Mouse (Mus musculus): Measurements from ENCODE around the gene Rps26. TPM values are rescaled to one million over a fixed set of nuclear protein-coding genes. Genes with fewer than 3 reads are reported as not detected.
A peak's percentile ranks its signal among the peaks of the same experiment; 100 is the strongest.
"Not testable (repeated sequence)": the region's sequence is repeated elsewhere in the genome, so short reads cannot be mapped to it uniquely, and the experiment has no call there.

Rps26 gene
- polyA plus RNA-seq, 1 experiment from 2014 or later = 605 TPM

GRCm38 (mm10) chr10:128615798-128616448 lies 10.6 kb downstream of the Rps26 start:
- not testable (repeated sequence) for H3K4me3 ChIP-seq (ENCODE audit: control insufficient read depth in 1 of 2, insufficient read depth in 1 of 2, low read depth in 1 of 2, low read length in 2 of 2); H3K9ac ChIP-seq (ENCODE audit: low read length); H3K27ac ChIP-seq (replicated peaks in 1 of 2; ENCODE audit: control insufficient read depth in 1 of 2, insufficient read depth in 1 of 2, low read depth in 2 of 2, low read length in 2 of 2); H3K9me3 ChIP-seq (ENCODE audit: control insufficient read depth, low read length); H3K36me3 ChIP-seq (ENCODE audit: control insufficient read depth, insufficient read depth, low read length); H3K4me1 ChIP-seq (ENCODE audit: control insufficient read depth in 2 of 2, insufficient read depth in 2 of 2, low read length in 2 of 2); H3K4me2 ChIP-seq (ENCODE audit: low read length); ATAC-seq (ENCODE audit: insufficient number of reproducible peaks, insufficient read depth, low FRiP score, low read depth); H3K27me3 ChIP-seq (ENCODE audit: control insufficient read depth, insufficient read depth, low read length)
- 88% methylated on average over 6 of the region's 7 CpGs for WGBS

- Histone ChIP-seq H3K9me3 (ENCODE audit: control insufficient read depth, low read length) (no peaks in the 10 kb centered on the region), H3K4me2 (ENCODE audit: low read length) (no peak overlapping the region), H3K27me3 (ENCODE audit: control insufficient read depth, insufficient read depth, low read length) (no peaks in the 10 kb centered on the region), H3K27ac (replicated peaks in 1 of 2; ENCODE audit: control insufficient read depth in 1 of 2, insufficient read depth in 1 of 2, low read depth in 2 of 2, low read length in 2 of 2) (no peak overlapping the region), H3K4me1 (ENCODE audit: control insufficient read depth in 2 of 2, insufficient read depth in 2 of 2, low read length in 2 of 2) (no peaks in the 10 kb centered on the region), H3K9ac (ENCODE audit: low read length) (no peak overlapping the region), H3K36me3 (ENCODE audit: control insufficient read depth, insufficient read depth, low read length) (no peaks in the 10 kb centered on the region), H3K4me3 (ENCODE audit: control insufficient read depth in 1 of 2, insufficient read depth in 1 of 2, low read depth in 1 of 2, low read length in 2 of 2) (no peak overlapping the region)
- no peak for ATAC-seq (ENCODE audit: insufficient number of reproducible peaks, insufficient read depth, low FRiP score, low read depth)
- WGBS = 59% methylated on average over 3 of the region's 3 CpGs
Observed at GRCm38 (mm10) chr10:128614934-128615333, 11.6 kb downstream of the Rps26 start.

- H3K27me3 ChIP-seq (ENCODE audit: control insufficient read depth, insufficient read depth, low read length); H3K27ac ChIP-seq (replicated peaks in 1 of 2; ENCODE audit: control insufficient read depth in 1 of 2, insufficient read depth in 1 of 2, low read depth in 2 of 2, low read length in 2 of 2); H3K9me3 ChIP-seq (ENCODE audit: control insufficient read depth, low read length); ATAC-seq (ENCODE audit: insufficient number of reproducible peaks, insufficient read depth, low FRiP score, low read depth); H3K36me3 ChIP-seq (ENCODE audit: control insufficient read depth, insufficient read depth, low read length); H3K9ac ChIP-seq (ENCODE audit: low read length); H3K4me1 ChIP-seq (ENCODE audit: control insufficient read depth in 2 of 2, insufficient read depth in 2 of 2, low read length in 2 of 2); H3K4me3 ChIP-seq (ENCODE audit: control insufficient read depth in 1 of 2, insufficient read depth in 1 of 2, low read depth in 1 of 2, low read length in 2 of 2); H3K4me2 ChIP-seq (ENCODE audit: low read length): not testable (repeated sequence)
- 50% methylated on average over 4 of the region's 4 CpGs for WGBS
Observed at GRCm38 (mm10) chr10:128613820-128614219, 12.7 kb downstream of the Rps26 start.

- Histone ChIP-seq H3K9me3 (ENCODE audit: control insufficient read depth, low read length) (no peaks in the 10 kb centered on the region), H3K4me3 (ENCODE audit: control insufficient read depth in 1 of 2, insufficient read depth in 1 of 2, low read depth in 1 of 2, low read length in 2 of 2) (no peak overlapping the region), H3K27ac (replicated peaks in 1 of 2; ENCODE audit: control insufficient read depth in 1 of 2, insufficient read depth in 1 of 2, low read depth in 2 of 2, low read length in 2 of 2) (no peak overlapping the region), H3K27me3 (ENCODE audit: control insufficient read depth, insufficient read depth, low read length) (no peaks in the 10 kb centered on the region), H3K4me2 (ENCODE audit: low read length) (no peak overlapping the region; the same call in 1 of the 2 replicates), H3K9ac (ENCODE audit: low read length) (no peak overlapping the region), H3K36me3 (ENCODE audit: control insufficient read depth, insufficient read depth, low read length) (no peaks in the 10 kb centered on the region), H3K4me1 (ENCODE audit: control insufficient read depth in 2 of 2, insufficient read depth in 2 of 2, low read length in 2 of 2) (no peaks in the 10 kb centered on the region)
- 31% methylated on average over 6 of the region's 6 CpGs for WGBS
- ATAC-seq (ENCODE audit: insufficient number of reproducible peaks, insufficient read depth, low FRiP score, low read depth) = no peak
Observed at GRCm38 (mm10) chr10:128613154-128613440, 13.4 kb downstream of the Rps26 start.

- Histone ChIP-seq H3K4me1 (ENCODE audit: control insufficient read depth in 2 of 2, insufficient read depth in 2 of 2, low read length in 2 of 2) (no peaks in the 10 kb centered on the region), H3K27ac (replicated peaks in 1 of 2; ENCODE audit: control insufficient read depth in 1 of 2, insufficient read depth in 1 of 2, low read depth in 2 of 2, low read length in 2 of 2) (no peak overlapping the region), H3K36me3 (ENCODE audit: control insufficient read depth, insufficient read depth, low read length) (no peaks in the 10 kb centered on the region), H3K4me3 (ENCODE audit: control insufficient read depth in 1 of 2, insufficient read depth in 1 of 2, low read depth in 1 of 2, low read length in 2 of 2) (no peak overlapping the region), H3K27me3 (ENCODE audit: control insufficient read depth, insufficient read depth, low read length) (no peaks in the 10 kb centered on the region), H3K4me2 (ENCODE audit: low read length) (peak overlapping the region; percentile 31), H3K9me3 (ENCODE audit: control insufficient read depth, low read length) (no peaks in the 10 kb centered on the region), H3K9ac (ENCODE audit: low read length) (no peak overlapping the region)
- WGBS = 13% methylated on average over 16 of the region's 16 CpGs
- no peak for ATAC-seq (ENCODE audit: insufficient number of reproducible peaks, insufficient read depth, low FRiP score, low read depth)
Observed at GRCm38 (mm10) chr10:128612433-128613153, 14.0 kb downstream of the Rps26 start.

GRCm38 (mm10) chr10:128606483-128606882 lies 20.1 kb downstream of the Rps26 start:
- 40% methylated on average over 2 of the region's 2 CpGs for WGBS
- no peak overlapping the region for H3K4me2 ChIP-seq (ENCODE audit: low read length)
- H3K36me3 ChIP-seq (ENCODE audit: control insufficient read depth, insufficient read depth, low read length) = no peaks in the 10 kb centered on the region
- no peak overlapping the region for H3K9ac ChIP-seq (ENCODE audit: low read length)
- peaks cover 0 to 3% of the 10 kb centered on the region in 2 experiments; a peak in 1 of 4 replicates for H3K4me1 ChIP-seq (ENCODE audit: control insufficient read depth in 2 of 2, insufficient read depth in 2 of 2, low read length in 2 of 2)
- no peaks in the 10 kb centered on the region for H3K27me3 ChIP-seq (ENCODE audit: control insufficient read depth, insufficient read depth, low read length)
- no peak for ATAC-seq (ENCODE audit: insufficient number of reproducible peaks, insufficient read depth, low FRiP score, low read depth)
- no peak overlapping the region for H3K27ac ChIP-seq (replicated peaks in 1 of 2; ENCODE audit: control insufficient read depth in 1 of 2, insufficient read depth in 1 of 2, low read depth in 2 of 2, low read length in 2 of 2)
- no peak overlapping the region for H3K4me3 ChIP-seq (ENCODE audit: control insufficient read depth in 1 of 2, insufficient read depth in 1 of 2, low read depth in 1 of 2, low read length in 2 of 2)
- H3K9me3 ChIP-seq (ENCODE audit: control insufficient read depth, low read length) = no peaks in the 10 kb centered on the region

- no peak for ATAC-seq (ENCODE audit: insufficient number of reproducible peaks, insufficient read depth, low FRiP score, low read depth)
- no peaks in the 10 kb centered on the region for H3K27me3 ChIP-seq (ENCODE audit: control insufficient read depth, insufficient read depth, low read length)
- no peak overlapping the region for H3K9ac ChIP-seq (ENCODE audit: low read length)
- H3K9me3 ChIP-seq (ENCODE audit: control insufficient read depth, low read length) = no peaks in the 10 kb centered on the region
- peaks cover 0 to 3% of the 10 kb centered on the region in 2 experiments; a peak in 1 of 4 replicates for H3K4me1 ChIP-seq (ENCODE audit: control insufficient read depth in 2 of 2, insufficient read depth in 2 of 2, low read length in 2 of 2)
- no peak overlapping the region for H3K27ac ChIP-seq (replicated peaks in 1 of 2; ENCODE audit: control insufficient read depth in 1 of 2, insufficient read depth in 1 of 2, low read depth in 2 of 2, low read length in 2 of 2)
- WGBS = 76% methylated on average over 4 of the region's 4 CpGs
- H3K4me2 ChIP-seq (ENCODE audit: low read length) = no peak overlapping the region
- no peak overlapping the region for H3K4me3 ChIP-seq (ENCODE audit: control insufficient read depth in 1 of 2, insufficient read depth in 1 of 2, low read depth in 1 of 2, low read length in 2 of 2)
- no peaks in the 10 kb centered on the region for H3K36me3 ChIP-seq (ENCODE audit: control insufficient read depth, insufficient read depth, low read length)
Observed at GRCm38 (mm10) chr10:128602470-128603128, 23.9 kb downstream of the Rps26 start.
